Mouse (Mus musculus): ENCODE measurements at regions not wholly inside any gene's neighbourhood (a gene's known extent, or its start where the extent isn't known, plus 50 kb on each side); places are given as distances from the start of the nearest gene placed in this dataset.
A peak's percentile ranks its signal among the peaks of the same experiment; 100 is the strongest.
"Not testable (repeated sequence)": the region's sequence is repeated elsewhere in the genome, so short reads cannot be mapped to it uniquely, and the experiment has no call there.

- H3K4me1 ChIP-seq (replicated peaks); H3K27me3 ChIP-seq; H3K9me3 ChIP-seq; ATAC-seq (ENCODE audit: low FRiP score, low read depth); H3K27ac ChIP-seq (replicated peaks); H3K4me3 ChIP-seq; H3K9ac ChIP-seq; H3K4me2 ChIP-seq; H3K36me3 ChIP-seq: not testable (repeated sequence)
- WGBS: 78% methylated on average over 6 of the region's 6 CpGs
These were observed 74.9 kb upstream of the Vmn1r3 start for GRCm38 (mm10) chr4:3260061-3260460.

- not testable (repeated sequence) for H3K9ac ChIP-seq; H3K4me1 ChIP-seq (replicated peaks); H3K27me3 ChIP-seq; H3K4me3 ChIP-seq; ATAC-seq (ENCODE audit: low FRiP score, low read depth); H3K27ac ChIP-seq (replicated peaks); H3K4me2 ChIP-seq; H3K36me3 ChIP-seq
- 90% methylated on average over 21 of the region's 21 CpGs for WGBS
- peaks cover 38% of the 10 kb centered on the region for H3K9me3 ChIP-seq
These were observed 67.6 kb upstream of the Vmn1r3 start for GRCm38 (mm10) chr4:3252606-3253281.

- peaks cover 38% of the 10 kb centered on the region for H3K9me3 ChIP-seq
- not testable (repeated sequence) for H3K4me3 ChIP-seq; H3K9ac ChIP-seq; H3K4me1 ChIP-seq (replicated peaks); H3K27ac ChIP-seq (replicated peaks); ATAC-seq (ENCODE audit: low FRiP score, low read depth); H3K27me3 ChIP-seq; H3K36me3 ChIP-seq; H3K4me2 ChIP-seq
- WGBS: 59% methylated on average over 4 of the region's 4 CpGs
These were observed 65.1 kb upstream of the Vmn1r3 start for GRCm38 (mm10) chr4:3250258-3250657.

GRCm38 (mm10) chr4:3242011-3242410 is 56.9 kb upstream of the Vmn1r3 start:
- ATAC-seq (ENCODE audit: low FRiP score, low read depth): not testable (repeated sequence)
- WGBS: 78% methylated on average over 6 of the region's 6 CpGs

GRCm38 (mm10) chr4:3241351-3241750 is 56.2 kb upstream of the Vmn1r3 start:
- H3K4me3 ChIP-seq; H3K4me2 ChIP-seq; H3K9ac ChIP-seq; H3K36me3 ChIP-seq; H3K4me1 ChIP-seq (replicated peaks); H3K27me3 ChIP-seq; H3K27ac ChIP-seq (replicated peaks): not testable (repeated sequence)
- peak; percentile 42; the same call in 1 of the 2 replicates for ATAC-seq (ENCODE audit: low FRiP score, low read depth)
- WGBS: 77% methylated on average over 4 of the region's 4 CpGs
- peaks cover 13% of the 10 kb centered on the region; the same call in 1 of the 2 replicates for H3K9me3 ChIP-seq

More at GRCm38 (mm10) chr4:3242011-3242410, 56.9 kb upstream of the Vmn1r3 start:
- not testable (repeated sequence) for H3K27ac ChIP-seq (replicated peaks); H3K9ac ChIP-seq; H3K4me3 ChIP-seq; H3K36me3 ChIP-seq; H3K4me1 ChIP-seq (replicated peaks); H3K27me3 ChIP-seq; H3K4me2 ChIP-seq
- peaks cover 13% of the 10 kb centered on the region; the same call in 1 of the 2 replicates for H3K9me3 ChIP-seq

GRCm38 (mm10) chr4:3238493-3238892 is 53.3 kb upstream of the Vmn1r3 start:
- H3K27me3 ChIP-seq; H3K9ac ChIP-seq; H3K4me2 ChIP-seq; ATAC-seq (ENCODE audit: low FRiP score, low read depth); H3K4me1 ChIP-seq (replicated peaks); H3K4me3 ChIP-seq; H3K36me3 ChIP-seq; H3K27ac ChIP-seq (replicated peaks): not testable (repeated sequence)
- H3K9me3 ChIP-seq: peaks cover 16% of the 10 kb centered on the region
- 71% methylated on average over 6 of the region's 6 CpGs for WGBS

- H3K4me1 ChIP-seq (replicated peaks); H3K4me3 ChIP-seq; H3K9ac ChIP-seq; H3K36me3 ChIP-seq; H3K4me2 ChIP-seq; H3K27ac ChIP-seq (replicated peaks); H3K27me3 ChIP-seq: not testable (repeated sequence)
- WGBS: 24% methylated on average over 2 of the region's 2 CpGs
- peak; percentile 55; the same call in 1 of the 2 replicates for ATAC-seq (ENCODE audit: low FRiP score, low read depth)
- peaks cover 22% of the 10 kb centered on the region for H3K9me3 ChIP-seq
These were observed 51.1 kb upstream of the Vmn1r3 start for GRCm38 (mm10) chr4:3236148-3236779.

All from hindbrain, embryonic 15.5 days (tissue).